Mouse (Mus musculus) kidney, embryonic 15.5 days (tissue): ENCODE measurements at regions not wholly inside any gene's neighbourhood (a gene's known extent, or its start where the extent isn't known, plus 50 kb on each side); places are given as distances from the start of the nearest gene placed in this dataset.

Source experiments
- ATAC-seq: fragments of 200-750 bp; cut with Nextera tagmentation; replicated peaks from 2 replicates; pipeline ENCODE4 v1.8.0; 2017; ENCODE audit warnings: moderate TSS enrichment; ENCODE audit not compliant: low FRiP score
- H3K27ac ChIP-seq: fragments of 300-500 bp; sonication (generic); 2 replicates; pipeline ENCODE4 v1.5.1; 2015; ENCODE audit warnings: mild to moderate bottlenecking, inconsistent platforms
- H3K27me3 ChIP-seq: fragments of 300-500 bp; sonication (generic); 2 replicates; pipeline ENCODE4 v1.6.1; 2015; ENCODE audit warnings: inconsistent platforms
- H3K36me3 ChIP-seq: fragments of 300-500 bp; sonication (generic); 2 replicates; pipeline ENCODE4 v1.6.1; 2015; ENCODE audit warnings: inconsistent platforms
- H3K4me1 ChIP-seq: fragments of 300-500 bp; sonication (generic); 2 replicates; pipeline ENCODE4 v1.6.1; 2015; ENCODE audit warnings: inconsistent platforms
- H3K4me2 ChIP-seq: fragments of 300-500 bp; sonication (generic); 2 replicates; pipeline ENCODE4 v1.6.1; 2015; ENCODE audit warnings: moderate library complexity, mild to moderate bottlenecking, inconsistent platforms
- H3K4me3 ChIP-seq: fragments of 300-500 bp; sonication (generic); replicated peaks from 2 replicates; pipeline ENCODE4 v1.5.1; 2015; ENCODE audit warnings: mild to moderate bottlenecking, inconsistent platforms
- H3K9ac ChIP-seq: fragments of 300-500 bp; sonication (generic); 2 replicates; pipeline ENCODE4 v1.6.1; 2015; ENCODE audit warnings: mild to moderate bottlenecking, inconsistent platforms
- H3K9me3 ChIP-seq: fragments of 300-500 bp; sonication (generic); replicated peaks from 2 replicates; pipeline ENCODE4 v1.6.1; 2016; ENCODE audit warnings: inconsistent platforms
- WGBS: fragments of 180-500 bp; shearing (Covaris S2); methylation state at CpG from one replicate; pipeline ENCODE4 v1.1.7; 2015; ENCODE audit warnings: mixed read lengths; 5-methylcytosine and 5-hydroxymethylcytosine counted together

- H3K9me3 ChIP-seq = no peaks in the 10 kb centered on the region
- H3K9ac ChIP-seq = no peak overlapping the region
- no peaks in the 10 kb centered on the region for H3K36me3 ChIP-seq
- H3K27ac ChIP-seq = no peak overlapping the region
- no peak for ATAC-seq
- no peaks in the 10 kb centered on the region for H3K27me3 ChIP-seq
- no peak overlapping the region for H3K4me2 ChIP-seq
- no peaks in the 10 kb centered on the region for H3K4me1 ChIP-seq
- 64% methylated on average over 8 of the region's 8 CpGs for WGBS
- no peak overlapping the region for H3K4me3 ChIP-seq
These were observed 308.8 kb downstream of the 1810013L24Rik start for GRCm38 (mm10) chr16:9138552-9139224.

- WGBS = 65% methylated on average over 3 of the region's 3 CpGs
- no peaks in the 10 kb centered on the region for H3K27me3 ChIP-seq
- ATAC-seq = no peak
- H3K36me3 ChIP-seq = no peaks in the 10 kb centered on the region
- no peak overlapping the region for H3K9ac ChIP-seq
- H3K9me3 ChIP-seq = no peaks in the 10 kb centered on the region
- H3K4me1 ChIP-seq = no peaks in the 10 kb centered on the region
- H3K4me2 ChIP-seq = no peak overlapping the region
- no peak overlapping the region for H3K4me3 ChIP-seq
- H3K27ac ChIP-seq = no peak overlapping the region
These were observed 309.5 kb downstream of the 1810013L24Rik start for GRCm38 (mm10) chr16:9139405-9139804.

- no peaks in the 10 kb centered on the region for H3K9me3 ChIP-seq
- no peak overlapping the region for H3K4me3 ChIP-seq
- H3K36me3 ChIP-seq = no peaks in the 10 kb centered on the region
- H3K27me3 ChIP-seq = no peaks in the 10 kb centered on the region
- H3K4me2 ChIP-seq = no peak overlapping the region
- H3K27ac ChIP-seq = no peak overlapping the region
- no peak for ATAC-seq
- H3K4me1 ChIP-seq = no peaks in the 10 kb centered on the region
- 27% methylated on average over 8 of the region's 8 CpGs for WGBS
- H3K9ac ChIP-seq = no peak overlapping the region
These were observed 319.6 kb downstream of the 1810013L24Rik start for GRCm38 (mm10) chr16:9149209-9150135.

- 66% methylated on average over 4 of the region's 4 CpGs for WGBS
- Histone ChIP-seq H3K4me2 (no peak overlapping the region), H3K4me1 (no peaks in the 10 kb centered on the region), H3K27me3 (no peaks in the 10 kb centered on the region), H3K36me3 (no peaks in the 10 kb centered on the region), H3K9me3 (no peaks in the 10 kb centered on the region), H3K27ac (no peak overlapping the region), H3K9ac (no peak overlapping the region), H3K4me3 (no peak overlapping the region)
- ATAC-seq = no peak
These were observed 322.0 kb downstream of the 1810013L24Rik start for GRCm38 (mm10) chr16:9151936-9152335.

- no peak overlapping the region for H3K4me3 ChIP-seq
- H3K4me1 ChIP-seq = no peaks in the 10 kb centered on the region
- H3K9me3 ChIP-seq = no peaks in the 10 kb centered on the region
- H3K9ac ChIP-seq = no peak overlapping the region
- H3K27me3 ChIP-seq = no peaks in the 10 kb centered on the region
- H3K4me2 ChIP-seq = no peak overlapping the region
- ATAC-seq = no peak
- no peak overlapping the region for H3K27ac ChIP-seq
- no peaks in the 10 kb centered on the region for H3K36me3 ChIP-seq
- WGBS = 90% methylated on average over 4 of the region's 4 CpGs
These were observed 323.6 kb downstream of the 1810013L24Rik start for GRCm38 (mm10) chr16:9153501-9153900.

GRCm38 (mm10) chr16:9165763-9166310 lies 335.9 kb downstream of the 1810013L24Rik start:
- no peak for ATAC-seq
- Histone ChIP-seq H3K4me2 (no peak overlapping the region), H3K9me3 (no peaks in the 10 kb centered on the region), H3K27ac (no peak overlapping the region), H3K4me1 (no peaks in the 10 kb centered on the region), H3K4me3 (no peak overlapping the region), H3K27me3 (no peaks in the 10 kb centered on the region), H3K36me3 (no peaks in the 10 kb centered on the region), H3K9ac (no peak overlapping the region)
- WGBS = 68% methylated on average over 8 of the region's 8 CpGs

GRCm38 (mm10) chr16:9176402-9176801 lies 346.5 kb downstream of the 1810013L24Rik start:
- Histone ChIP-seq H3K27me3 (no peaks in the 10 kb centered on the region), H3K36me3 (no peaks in the 10 kb centered on the region), H3K4me1 (no peaks in the 10 kb centered on the region), H3K9ac (no peak overlapping the region), H3K4me3 (no peak overlapping the region), H3K9me3 (no peaks in the 10 kb centered on the region), H3K27ac (no peak overlapping the region), H3K4me2 (no peak overlapping the region)
- ATAC-seq = no peak
- 64% methylated on average over 3 of the region's 3 CpGs for WGBS

GRCm38 (mm10) chr16:9195821-9196220 lies 365.9 kb downstream of the 1810013L24Rik start:
- Histone ChIP-seq H3K4me3 (no peak overlapping the region), H3K4me2 (no peak overlapping the region), H3K4me1 (no peaks in the 10 kb centered on the region), H3K9me3 (no peaks in the 10 kb centered on the region; the same call in 1 of the 2 replicates), H3K36me3 (no peaks in the 10 kb centered on the region), H3K9ac (no peak overlapping the region), H3K27ac (no peak overlapping the region), H3K27me3 (no peaks in the 10 kb centered on the region)
- 44% methylated on average over 13 of the region's 13 CpGs for WGBS
- no peak for ATAC-seq

GRCm38 (mm10) chr16:9198903-9199532 lies 369.1 kb downstream of the 1810013L24Rik start:
- Histone ChIP-seq H3K36me3 (no peaks in the 10 kb centered on the region), H3K4me2 (no peak overlapping the region), H3K4me3 (no peak overlapping the region), H3K4me1 (no peaks in the 10 kb centered on the region), H3K27ac (no peak overlapping the region), H3K9me3 (no peaks in the 10 kb centered on the region), H3K9ac (no peak overlapping the region), H3K27me3 (no peaks in the 10 kb centered on the region)
- no peak for ATAC-seq
- 87% methylated on average over 1 of the region's 1 CpGs for WGBS

GRCm38 (mm10) chr16:9208602-9209001 lies 378.7 kb downstream of the 1810013L24Rik start:
- no peak overlapping the region for H3K9ac ChIP-seq
- 86% methylated on average over 4 of the region's 4 CpGs for WGBS
- ATAC-seq = no peak
- H3K4me3 ChIP-seq = no peak overlapping the region
- no peak overlapping the region for H3K4me2 ChIP-seq
- H3K36me3 ChIP-seq = no peaks in the 10 kb centered on the region
- H3K4me1 ChIP-seq = no peaks in the 10 kb centered on the region
- H3K27ac ChIP-seq = no peak overlapping the region
- H3K27me3 ChIP-seq = no peaks in the 10 kb centered on the region
- H3K9me3 ChIP-seq = no peaks in the 10 kb centered on the region

- no peak overlapping the region for H3K27ac ChIP-seq
- H3K9me3 ChIP-seq = no peaks in the 10 kb centered on the region
- no peak for ATAC-seq
- H3K4me3 ChIP-seq = no peak overlapping the region
- H3K9ac ChIP-seq = no peak overlapping the region
- H3K27me3 ChIP-seq = no peaks in the 10 kb centered on the region
- 61% methylated on average over 6 of the region's 6 CpGs for WGBS
- H3K4me2 ChIP-seq = no peak overlapping the region
- no peaks in the 10 kb centered on the region for H3K4me1 ChIP-seq
- no peaks in the 10 kb centered on the region for H3K36me3 ChIP-seq
These were observed 381.6 kb downstream of the 1810013L24Rik start for GRCm38 (mm10) chr16:9211485-9211884.

GRCm38 (mm10) chr16:9215131-9215530 lies 385.2 kb downstream of the 1810013L24Rik start:
- Histone ChIP-seq H3K4me2 (no peak overlapping the region), H3K9ac (no peak overlapping the region), H3K36me3 (no peaks in the 10 kb centered on the region), H3K4me3 (no peak overlapping the region), H3K9me3 (no peaks in the 10 kb centered on the region), H3K27ac (no peak overlapping the region), H3K27me3 (no peaks in the 10 kb centered on the region), H3K4me1 (no peaks in the 10 kb centered on the region)
- WGBS = 50% methylated on average over 1 of the region's 1 CpGs
- no peak for ATAC-seq
